Comparison of ENCODE assay signal across 13 mouse cellular contexts in genomic region chr15:86091998-86092670, GRCm38 (mm10). TPM values are rescaled to one million over a fixed set of nuclear protein-coding genes. Genes with fewer than 3 reads are reported as not detected.
DNase-seq lines count a peak whose midpoint lies in the region; ATAC-seq lines count a peak whose summit lies in the region.
"Had no signal": no experiment of that assay in that cellular context is flagged by ENCODE, and none has a peak within 500 bp of the region (broad histone marks: within the 10 kb centered on the region; RNA-seq: fewer than 3 reads in every experiment).

No protein-coding gene starts in this region.

- H3K36me3 ChIP-seq in heart, embryonic 16.5 days (ENCODE audit: control insufficient read depth, insufficient read depth) = peaks cover 8% of the 10 kb centered on the region
- peaks cover 9% of the 10 kb centered on the region; the same call in 1 of the 2 replicates for H3K36me3 ChIP-seq in heart, embryonic 10.5 days

- 77% methylated on average over 12 of the region's 12 CpGs for whole genome bisulfite sequencing in heart, embryonic 16.5 days
- 89% methylated on average over 12 of the region's 12 CpGs for WGBS in heart, embryonic 10.5 days
- WGBS in large intestine, adult 2 months = 19% methylated on average over 12 of the region's 12 CpGs

- H3K27ac ChIP-seq in heart, embryonic 16.5 days (ENCODE audit: low read length) = peak overlapping the region; percentile 39; the same call in 1 of the 2 replicates
- no peak overlapping the region for H3K27ac ChIP-seq in heart, embryonic 10.5 days
- H3K27ac ChIP-seq: limb, embryonic 13.5 days had no signal

- DNase-seq in heart, embryonic 10.5 days (ENCODE audit: low spot score) = no peak
- peak; percentile 93 for DNase-seq in kidney, adult 18-20 months
- DNase-seq in large intestine, adult 2 months (ENCODE audit: low read depth, low spot score) = peak; percentile 88
- DNase-seq in lung, postnatal 4 days = peak; percentile 55 to 63
- no peak for DNase-seq in spleen, postnatal 14 days (ENCODE audit: low spot score in 2 of 2)
- no peak for DNase-seq in embryo, embryonic 10.5 days (ENCODE audit: low spot score)
- DNase-seq: cerebellum, postnatal 36 days; gastrocnemius, postnatal 36 days; right cerebral cortex, postnatal 14 days; thymus, postnatal 36 days had no signal

- ATAC-seq in heart, embryonic 16.5 days (replicated peaks; ENCODE audit: extremely low read depth, insufficient read depth, low FRiP score) = no peak

- no peak overlapping the region for H3K4me3 ChIP-seq in heart, embryonic 16.5 days (ENCODE audit: low read length)
- H3K4me3 ChIP-seq in heart, embryonic 10.5 days = no peak overlapping the region
- H3K4me3 ChIP-seq: limb, embryonic 13.5 days; myocyte had no signal

- no peaks in the 10 kb centered on the region for H3K27me3 ChIP-seq in heart, embryonic 16.5 days (ENCODE audit: control insufficient read depth, insufficient read depth, low read length)
- H3K27me3 ChIP-seq in heart, embryonic 10.5 days (ENCODE audit: insufficient read depth, poor library complexity, severe bottlenecking) = no peaks in the 10 kb centered on the region
- H3K27me3 ChIP-seq: limb, embryonic 13.5 days had no signal

- no peak overlapping the region for H3K4me2 ChIP-seq in heart, embryonic 16.5 days (ENCODE audit: low read depth, low read length)
- H3K4me2 ChIP-seq: limb, embryonic 13.5 days had no signal

- H3K4me1 ChIP-seq in heart, embryonic 16.5 days (ENCODE audit: control insufficient read depth, insufficient read depth, low read length) = peaks cover 54% of the 10 kb centered on the region
- H3K4me1 ChIP-seq in heart, embryonic 10.5 days = peaks cover 40% of the 10 kb centered on the region

- 0 out of 2 replicates have a peak overlapping the region, but pooled peaks have one; percentile 25 for H3K9ac ChIP-seq in heart, embryonic 16.5 days (ENCODE audit: low read length)
- H3K9ac ChIP-seq: limb, embryonic 13.5 days had no signal

- H3K9me3 ChIP-seq in heart, embryonic 16.5 days (replicated peaks; ENCODE audit: control insufficient read depth, low read length) = no peaks in the 10 kb centered on the region
- H3K9me3 ChIP-seq in heart, embryonic 10.5 days = no peaks in the 10 kb centered on the region
- H3K9me3 ChIP-seq: limb, embryonic 13.5 days had no signal

RNA-seq across cellular contexts. Expression of gene Gramd4, which starts 34.6 kb away (rescaled TPM):
- polyA plus RNA-seq in heart, embryonic 16.5 days (2015; fragmentation: Nextera tagmentation; extraction: Ambion mirVana) = 18.7 and 22.2 TPM in 2 replicates
- 9.6 and 11.6 TPM in 2 replicates for polyA plus RNA-seq in heart, embryonic 10.5 days (2016; fragmentation: Nextera tagmentation; extraction: Ambion mirVana)
- 25.4 and 29.6 TPM in 2 replicates for polyA plus RNA-seq in large intestine, adult 2 months (2012; rRNA removed)

RNA-seq across cellular contexts. Expression of gene Celsr1, which starts 58.6 kb away (rescaled TPM):
- 1.7 TPM in 2 replicates for polyA plus RNA-seq in heart, embryonic 16.5 days (2015; fragmentation: Nextera tagmentation; extraction: Ambion mirVana)
- polyA plus RNA-seq in heart, embryonic 10.5 days (2016; fragmentation: Nextera tagmentation; extraction: Ambion mirVana) = 1.3 and 2.3 TPM in 2 replicates
- polyA plus RNA-seq in large intestine, adult 2 months (2012; rRNA removed) = 3.5 and 7.2 TPM in 2 replicates

Comparison
In these comparisons a context has a peak if more than half of its experiments do, and no peak if none do; other contexts are left out.
1. DNase-seq: peak in kidney, adult 18-20 months (single experiment), large intestine, adult 2 months (single experiment) and lung, postnatal 4 days (2 of 2); none in heart, embryonic 10.5 days (single experiment), spleen, postnatal 14 days (0 of 2) and embryo, embryonic 10.5 days (single experiment).